Mouse (Mus musculus) lung, postnatal 4 days (tissue): ENCODE results near the gene Rara.

Experiments used
- DNase-seq, 2 experiments: peaks; one replicate each; pipeline ENCODE4 v3.0.0; 2021

Rara gene

DNA sequence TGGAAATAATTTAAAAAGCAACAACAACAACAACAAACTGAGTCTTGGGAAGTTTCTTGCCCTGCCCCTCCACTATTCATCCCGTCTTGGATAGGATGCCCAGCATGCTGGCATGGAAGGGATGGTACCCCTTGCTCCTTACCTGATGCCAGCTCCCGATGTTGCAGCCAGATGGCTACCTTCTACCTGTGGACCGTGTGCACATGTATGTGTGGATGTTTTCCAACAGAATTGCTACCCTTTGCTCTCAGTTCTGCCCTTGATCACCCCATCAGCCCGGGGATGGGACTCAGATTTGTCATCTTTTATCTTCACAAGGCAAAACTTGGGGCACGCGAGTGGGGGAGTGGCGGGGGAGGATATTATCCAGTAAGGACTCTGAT is 11.1 kb downstream of the Rara start:
- DNase-seq = peak in 1 of 2 experiments; percentile 18

DNA sequence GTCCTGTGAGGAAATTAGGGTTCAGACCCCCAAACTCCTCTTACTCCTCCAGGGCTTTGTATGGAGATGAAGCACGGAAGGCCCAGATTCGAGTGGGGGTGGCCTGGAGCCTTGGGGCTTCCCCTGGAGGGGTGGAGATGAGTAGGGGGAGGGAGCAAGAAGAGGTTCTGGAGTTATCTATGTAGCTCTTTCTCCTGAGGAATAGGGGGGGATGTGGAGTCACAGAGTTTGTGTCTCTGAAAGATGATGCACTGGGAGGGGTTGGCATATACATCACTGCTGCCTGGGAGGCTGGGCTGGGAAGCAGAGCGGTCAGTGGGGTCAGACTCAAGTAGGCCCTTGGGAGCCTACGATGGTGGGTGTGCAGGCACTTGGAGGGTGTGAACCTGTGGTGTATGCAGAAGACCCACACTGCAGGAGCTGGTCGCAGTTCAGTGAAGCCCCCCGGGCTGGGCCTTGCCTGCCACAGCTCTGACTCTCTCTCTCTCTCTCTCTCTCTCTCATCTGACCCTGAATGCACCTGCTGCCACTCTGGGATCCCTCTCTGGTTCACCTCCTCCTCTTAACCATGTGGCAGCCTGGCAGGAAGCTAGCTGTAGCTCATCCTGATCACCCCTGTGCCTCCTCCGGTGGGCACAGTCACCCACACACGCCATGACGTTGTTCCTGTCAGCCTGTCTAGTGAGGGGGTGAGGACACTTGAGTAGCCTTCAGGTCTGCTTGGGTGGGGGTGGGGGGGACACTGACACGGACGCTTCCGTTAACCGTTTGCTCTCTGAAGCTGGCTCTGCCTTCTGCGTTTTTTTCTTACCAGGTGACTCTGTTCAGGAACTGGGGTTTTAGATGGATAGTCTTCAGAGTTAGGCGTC is 11.7 kb downstream of the Rara start:
- peak; percentile 46 to 59 for DNase-seq

DNA sequence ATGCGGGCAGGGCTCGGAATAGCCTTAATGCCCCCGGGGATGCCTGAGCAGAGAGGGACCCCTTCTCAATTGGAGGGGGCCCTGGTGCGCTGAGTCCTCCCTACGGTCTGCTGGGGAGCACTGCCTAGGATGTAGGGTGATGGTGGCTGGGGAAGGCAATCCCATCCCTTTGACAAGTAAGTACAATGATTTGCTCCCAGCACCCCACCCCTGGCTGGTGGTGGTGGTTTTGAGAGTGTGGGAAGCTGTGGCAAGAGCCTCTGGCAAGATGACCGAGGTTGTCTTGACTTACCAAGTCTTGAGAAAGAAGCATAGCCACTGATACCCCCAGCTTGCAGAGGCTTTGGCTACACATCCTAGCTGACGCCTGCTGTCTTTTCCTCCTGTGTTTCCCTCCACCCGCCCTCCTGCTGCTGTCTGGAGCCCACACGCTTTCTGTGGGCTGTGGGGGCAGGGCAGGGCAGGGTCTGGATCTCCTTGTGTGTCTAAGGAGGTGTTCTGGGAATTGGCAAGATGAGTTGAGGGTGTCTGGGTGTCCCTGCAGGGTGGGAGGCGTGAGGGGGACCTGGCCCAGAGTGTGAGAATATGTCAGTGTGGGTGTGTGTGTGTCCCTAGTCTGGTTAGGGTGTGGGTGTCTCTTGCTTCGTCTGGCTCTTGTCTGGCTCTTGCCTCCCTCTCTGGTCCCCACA is 12.5 kb downstream of the Rara start:
- peak; percentile 49 to 63 for DNase-seq

DNA sequence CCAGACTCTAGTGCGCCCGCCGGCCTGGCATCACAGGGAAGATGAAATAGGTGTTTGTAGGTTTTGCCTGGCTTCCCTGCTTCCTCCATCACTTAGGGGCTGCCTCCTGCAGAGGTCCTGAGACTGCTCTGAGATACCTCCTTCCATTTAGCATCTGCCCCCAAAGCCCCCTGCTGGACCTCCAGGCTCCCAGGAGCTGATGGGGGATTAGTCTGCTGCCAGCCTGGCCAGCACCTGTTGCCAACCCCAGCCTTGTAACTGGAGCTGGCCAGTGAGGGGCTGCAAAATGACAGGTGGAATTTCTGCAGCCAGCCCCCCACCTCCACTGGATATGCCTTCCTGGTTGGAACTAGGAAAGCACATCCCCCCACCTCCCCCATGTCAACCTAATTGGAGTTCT is 13.2 kb downstream of the Rara start:
- peak; percentile 21 to 36 for DNase-seq

DNA sequence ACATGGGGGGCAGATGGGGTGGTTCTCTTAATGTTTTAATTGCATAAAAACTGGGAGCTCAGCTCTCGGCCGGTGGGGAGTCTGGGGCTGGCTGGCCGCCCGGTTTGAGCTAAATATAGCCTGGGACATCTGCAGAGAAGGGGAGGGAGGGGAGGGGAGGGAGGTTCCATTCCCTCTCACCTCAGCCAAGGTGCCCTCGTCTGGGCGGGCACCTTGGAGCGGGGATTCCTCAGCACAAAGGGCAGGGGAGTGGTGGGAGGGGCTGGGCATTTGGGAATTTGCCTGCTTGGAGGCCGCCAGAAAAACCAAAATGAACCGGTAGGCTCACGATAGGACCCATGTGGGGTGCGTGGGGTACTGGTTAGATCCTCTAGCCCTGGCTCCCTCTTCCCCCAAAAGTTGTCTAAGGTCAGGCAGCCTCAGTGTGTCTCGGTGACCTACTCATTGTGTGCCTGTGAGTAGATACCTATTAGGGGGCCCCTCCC is 13.8 kb downstream of the Rara start:
- peak; percentile 75 to 81 for DNase-seq

DNA sequence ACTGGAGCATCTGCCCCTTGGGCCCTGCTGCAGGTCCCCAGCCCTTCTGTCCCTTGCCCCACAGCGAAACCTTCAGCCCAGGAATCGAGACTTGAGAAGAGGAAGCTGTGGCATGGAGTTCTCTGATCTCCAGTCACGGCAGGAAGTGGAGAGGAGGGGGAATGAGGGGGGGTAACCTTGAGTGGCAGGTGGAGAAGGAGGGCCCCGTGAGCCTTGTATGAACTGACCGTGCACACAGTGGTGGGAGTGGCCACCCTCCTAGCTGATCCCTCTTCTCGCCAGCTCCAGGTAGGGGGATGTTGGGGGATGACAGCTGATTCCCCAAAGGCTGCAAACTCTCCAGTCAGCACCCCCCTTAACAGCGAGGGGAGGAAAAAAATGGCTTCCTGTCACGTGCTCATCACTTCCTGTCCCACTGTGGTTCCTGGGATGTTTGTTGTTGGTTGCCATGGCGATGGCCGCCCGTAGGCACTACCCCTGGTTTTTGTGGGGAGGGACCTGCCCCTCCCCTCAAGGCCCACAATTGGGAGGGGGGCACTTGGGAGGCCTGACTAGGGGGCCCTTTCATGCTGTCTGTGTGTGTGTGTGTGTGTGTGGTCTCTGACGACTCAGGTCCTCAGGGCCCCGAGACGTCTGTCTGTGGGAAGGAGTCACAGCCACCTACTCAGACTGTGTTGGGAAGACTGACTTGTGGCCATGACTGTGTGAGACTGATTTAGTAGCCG is 14.4 kb downstream of the Rara start:
- peak; percentile 93 for DNase-seq

DNA sequence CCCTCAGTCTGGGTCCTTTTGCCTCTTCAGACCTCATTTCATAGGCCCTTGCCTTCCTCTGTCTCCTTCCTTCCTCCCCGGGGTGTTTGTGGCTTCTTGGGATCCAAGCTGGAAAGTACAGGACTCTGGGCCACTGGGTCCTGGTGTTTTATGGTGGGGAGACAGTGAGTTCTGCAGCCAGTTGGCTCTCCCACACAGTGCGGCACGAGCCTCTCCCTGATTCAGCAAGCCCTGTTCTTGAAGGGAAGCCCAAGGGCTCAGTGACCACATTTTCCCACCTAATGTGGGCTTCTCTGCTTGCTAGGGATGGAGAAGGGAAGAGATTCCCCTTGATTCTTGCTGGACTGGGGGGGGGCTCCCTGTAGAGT is 14.9 kb downstream of the Rara start:
- DNase-seq = no peak

DNA sequence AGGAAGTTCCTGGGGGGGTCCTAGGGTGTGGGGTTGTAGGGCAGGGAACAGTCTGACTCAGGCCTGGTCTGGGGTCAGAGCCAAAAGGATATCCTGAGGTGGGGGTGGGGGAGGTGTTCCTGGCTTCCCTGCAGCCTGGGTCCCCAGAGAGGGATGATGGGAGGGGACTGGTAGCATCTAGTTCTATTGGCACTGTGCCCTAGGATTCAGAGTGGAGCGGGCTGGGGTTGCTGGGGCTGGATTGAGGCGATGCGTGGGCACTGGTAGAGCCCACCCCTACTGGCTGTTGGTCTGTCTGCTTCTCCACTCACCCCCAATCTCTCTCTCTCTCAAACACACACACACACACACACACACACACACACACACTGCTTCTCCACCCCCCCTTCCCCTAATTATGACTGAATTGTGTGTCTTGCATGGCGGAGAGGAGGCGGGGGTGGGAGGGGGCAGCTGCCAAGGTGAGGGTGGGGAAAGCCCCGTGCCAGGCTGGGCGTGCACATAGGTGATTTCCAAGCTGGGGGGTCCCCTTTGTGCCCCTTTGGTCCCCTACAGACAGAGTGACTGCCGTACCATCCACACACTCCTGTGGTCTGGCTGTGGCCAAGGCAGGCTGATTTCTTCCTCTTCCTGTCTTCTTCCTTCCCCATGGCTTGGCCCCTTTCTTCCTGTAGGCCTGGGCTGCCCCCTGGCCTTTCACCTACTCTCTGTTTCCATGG is 15.5 kb downstream of the Rara start:
- DNase-seq = peak; percentile 75 to 83

DNA sequence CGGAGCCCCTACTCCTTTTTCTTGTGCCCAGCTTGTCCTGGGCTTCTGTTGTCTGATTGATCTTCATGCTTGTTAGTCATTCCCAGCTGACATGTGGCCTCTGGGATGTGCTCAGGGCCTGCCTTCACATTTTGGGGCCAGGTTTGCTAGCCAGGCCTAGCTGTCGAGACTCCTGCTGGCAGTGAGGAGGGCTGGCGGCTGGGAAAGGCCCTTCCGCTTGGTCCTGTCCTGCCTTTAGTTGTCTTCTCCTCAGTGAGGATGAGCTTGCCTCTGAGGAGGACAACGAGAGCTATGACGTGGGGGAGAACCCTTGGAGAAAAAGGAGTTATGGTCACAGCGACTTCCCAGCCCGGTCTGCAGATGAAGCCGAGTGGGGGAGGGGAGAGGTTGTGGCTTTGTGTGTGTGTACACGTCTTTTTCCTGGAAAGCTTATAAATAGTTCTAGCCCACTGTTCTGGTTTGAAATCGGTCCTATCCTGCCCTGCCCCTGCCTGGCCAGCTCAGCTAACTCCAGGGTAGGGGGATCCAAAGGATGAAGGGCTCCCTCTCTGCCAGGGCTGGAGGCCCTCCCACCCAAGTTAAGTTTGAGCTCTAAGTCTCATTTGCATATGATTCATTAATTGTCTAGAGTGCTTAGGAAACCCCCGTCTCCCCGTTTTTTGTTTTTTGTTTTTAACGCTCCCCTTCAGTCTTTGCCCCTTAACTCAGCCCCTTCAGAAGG is 16.3 kb downstream of the Rara start:
- DNase-seq = peak; percentile 74 to 77

DNA sequence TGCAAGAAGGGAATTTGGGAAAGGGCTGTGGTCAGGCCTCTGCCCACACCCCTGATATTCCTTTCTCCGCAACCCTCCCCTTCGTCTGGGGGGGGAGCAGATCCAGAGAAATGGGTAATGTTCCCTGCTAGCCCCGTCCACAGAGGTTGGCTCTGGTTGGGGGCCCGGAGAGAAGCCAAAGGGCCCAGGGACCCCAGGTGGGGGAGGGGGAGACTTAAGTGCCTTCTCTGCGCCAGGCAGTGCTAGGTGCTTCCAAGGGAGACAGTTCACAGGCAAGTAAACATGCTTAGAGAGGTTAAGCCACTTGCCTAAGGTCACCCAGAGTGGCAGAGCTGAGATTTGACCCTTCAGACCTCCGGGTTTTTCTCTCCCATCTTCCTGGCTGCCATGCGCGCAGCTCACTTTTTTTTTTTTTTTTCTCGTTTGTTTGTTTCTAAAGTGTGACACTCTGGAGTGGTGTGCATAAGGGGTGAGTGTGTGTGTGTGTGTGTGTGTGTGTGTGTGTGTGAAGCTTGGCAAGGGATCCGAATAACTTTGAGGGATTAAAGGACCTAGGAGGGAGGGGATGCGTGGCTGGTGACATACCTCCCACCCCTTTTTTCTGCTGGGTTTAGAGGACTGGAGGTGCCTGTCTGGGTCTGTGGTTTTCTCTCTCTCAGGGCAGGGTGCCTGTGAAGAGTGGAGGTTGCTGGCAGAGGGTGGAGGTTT is 17.4 kb downstream of the Rara start:
- DNase-seq = peak in 1 of 2 experiments; percentile 44

DNA sequence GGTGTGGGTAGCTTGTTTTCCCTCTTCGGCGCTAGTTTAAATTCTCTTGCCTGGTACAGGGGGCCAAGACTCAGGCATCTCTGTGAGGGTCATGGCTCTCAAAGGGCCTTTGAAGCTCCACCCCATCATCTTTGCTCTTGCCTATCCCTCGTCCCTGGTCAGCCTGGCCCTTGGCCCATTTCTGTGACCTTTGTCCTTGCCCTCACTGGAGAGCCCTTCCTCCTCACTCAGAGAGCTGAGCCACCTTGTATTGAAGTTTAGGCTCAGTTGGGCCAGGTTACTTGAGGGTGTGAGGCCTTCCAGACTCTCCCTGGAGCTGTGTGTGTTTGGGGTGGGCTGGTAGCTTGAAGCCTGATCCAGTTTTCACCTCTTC is 18.0 kb downstream of the Rara start:
- DNase-seq = no peak

DNA sequence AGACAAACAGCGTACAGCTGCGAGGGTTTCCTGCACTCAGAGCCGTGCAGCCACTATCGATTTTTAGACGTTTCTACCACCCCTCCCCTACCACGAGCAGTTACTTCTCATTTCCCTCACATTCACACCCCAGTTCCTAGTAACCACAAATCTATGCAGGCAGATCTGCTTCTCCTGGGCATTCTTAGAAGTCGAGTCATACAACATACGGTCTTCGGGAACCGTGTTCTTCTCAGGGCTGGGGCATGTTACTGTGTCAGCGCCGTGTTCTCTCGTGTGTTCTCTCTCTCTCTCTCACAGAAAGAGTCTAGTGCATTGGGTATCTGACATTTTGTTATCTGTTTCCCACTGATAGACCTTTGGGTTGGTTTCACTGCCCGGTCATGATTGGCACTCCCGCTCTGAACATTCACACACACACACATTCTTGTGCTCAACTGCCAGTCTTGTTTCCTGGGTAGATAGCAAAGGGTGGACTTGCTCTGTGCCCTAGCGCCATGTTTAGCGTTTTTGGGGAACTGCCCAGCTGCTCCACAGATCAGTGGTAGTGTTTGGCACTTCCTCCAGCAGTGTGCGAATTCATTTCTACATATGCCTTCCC is 20.5 kb downstream of the Rara start:
- peak in 1 of 2 experiments; percentile 32 for DNase-seq

DNA sequence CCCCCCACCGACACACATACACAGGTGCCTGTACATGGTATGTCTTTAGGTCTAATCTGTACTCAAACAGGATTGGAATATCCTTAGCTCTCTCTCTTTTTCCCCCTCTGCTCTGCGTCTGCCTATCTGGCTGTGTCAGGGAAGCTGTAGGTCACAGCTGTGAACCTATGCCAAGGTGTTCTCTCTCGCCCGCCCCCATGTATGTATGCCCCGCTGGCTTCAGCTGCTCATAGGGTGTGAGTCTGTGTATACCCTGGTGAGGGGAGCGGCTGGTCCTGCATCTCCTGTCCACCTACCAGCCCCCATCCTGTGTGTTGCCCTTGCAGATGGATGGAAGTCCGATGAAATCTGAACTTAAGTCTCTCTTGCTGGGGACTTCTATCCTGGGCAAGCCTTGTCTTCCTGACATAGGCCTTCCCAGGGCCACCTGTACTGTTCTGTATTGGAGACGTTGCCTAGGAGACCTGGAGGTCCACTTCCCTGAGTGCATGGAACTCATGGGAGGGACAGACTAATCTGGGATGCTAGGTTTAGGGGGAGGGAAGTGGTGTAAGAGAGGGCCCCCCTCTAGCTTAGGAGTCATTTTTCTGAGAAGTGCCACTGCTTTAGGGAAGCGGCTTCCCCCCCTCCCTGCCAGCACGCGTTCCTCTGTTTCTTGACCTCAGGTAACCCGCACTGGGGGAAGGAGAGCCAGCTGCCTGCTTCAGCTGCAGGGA is 21.8 kb downstream of the Rara start:
- DNase-seq = peak in 1 of 2 experiments; percentile 21

DNA sequence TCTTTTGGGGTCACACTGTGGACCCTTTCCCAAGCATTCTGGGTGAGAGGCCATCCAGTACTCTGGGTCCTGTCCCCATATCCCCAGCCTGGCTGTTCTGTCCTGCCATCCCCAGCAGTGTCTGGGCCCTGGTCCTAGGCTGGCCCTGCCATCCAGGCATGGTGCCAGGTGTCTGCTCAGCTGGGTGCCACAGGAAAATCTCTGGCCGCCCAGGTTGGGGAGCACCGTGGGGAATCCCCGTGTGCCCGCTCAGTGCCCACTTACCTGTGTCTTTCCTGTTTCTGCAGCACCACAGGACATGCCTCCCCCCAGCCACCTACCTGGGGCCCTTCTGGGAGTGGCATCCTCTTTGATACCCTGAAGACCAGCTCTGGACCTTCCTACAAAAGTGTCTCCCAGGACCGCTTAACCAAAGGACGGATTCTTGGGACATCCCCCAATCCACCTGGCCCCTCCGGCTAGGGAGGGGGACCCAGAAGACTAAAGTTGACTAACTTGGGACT is 22.4 kb downstream of the Rara start:
- DNase-seq = peak in 1 of 2 experiments; percentile 55

DNA sequence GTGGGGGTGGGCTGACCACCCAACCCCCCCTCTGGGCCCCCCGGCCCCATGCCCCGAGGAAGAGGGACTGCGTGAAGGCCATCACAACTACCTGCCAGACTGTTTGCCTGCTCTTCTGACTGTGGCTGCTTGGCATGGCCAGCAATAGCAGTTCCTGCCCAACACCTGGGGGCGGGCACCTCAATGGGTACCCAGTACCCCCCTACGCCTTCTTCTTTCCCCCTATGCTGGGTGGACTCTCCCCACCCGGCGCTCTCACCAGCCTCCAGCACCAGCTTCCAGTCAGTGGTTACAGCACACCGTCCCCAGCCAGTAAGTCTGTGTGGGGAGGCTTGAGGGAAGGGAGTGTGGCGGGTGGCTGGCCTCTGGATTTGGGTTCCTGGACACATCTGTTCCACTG is 22.9 kb downstream of the Rara start:
- DNase-seq = peak in 1 of 2 experiments; percentile 24

DNA sequence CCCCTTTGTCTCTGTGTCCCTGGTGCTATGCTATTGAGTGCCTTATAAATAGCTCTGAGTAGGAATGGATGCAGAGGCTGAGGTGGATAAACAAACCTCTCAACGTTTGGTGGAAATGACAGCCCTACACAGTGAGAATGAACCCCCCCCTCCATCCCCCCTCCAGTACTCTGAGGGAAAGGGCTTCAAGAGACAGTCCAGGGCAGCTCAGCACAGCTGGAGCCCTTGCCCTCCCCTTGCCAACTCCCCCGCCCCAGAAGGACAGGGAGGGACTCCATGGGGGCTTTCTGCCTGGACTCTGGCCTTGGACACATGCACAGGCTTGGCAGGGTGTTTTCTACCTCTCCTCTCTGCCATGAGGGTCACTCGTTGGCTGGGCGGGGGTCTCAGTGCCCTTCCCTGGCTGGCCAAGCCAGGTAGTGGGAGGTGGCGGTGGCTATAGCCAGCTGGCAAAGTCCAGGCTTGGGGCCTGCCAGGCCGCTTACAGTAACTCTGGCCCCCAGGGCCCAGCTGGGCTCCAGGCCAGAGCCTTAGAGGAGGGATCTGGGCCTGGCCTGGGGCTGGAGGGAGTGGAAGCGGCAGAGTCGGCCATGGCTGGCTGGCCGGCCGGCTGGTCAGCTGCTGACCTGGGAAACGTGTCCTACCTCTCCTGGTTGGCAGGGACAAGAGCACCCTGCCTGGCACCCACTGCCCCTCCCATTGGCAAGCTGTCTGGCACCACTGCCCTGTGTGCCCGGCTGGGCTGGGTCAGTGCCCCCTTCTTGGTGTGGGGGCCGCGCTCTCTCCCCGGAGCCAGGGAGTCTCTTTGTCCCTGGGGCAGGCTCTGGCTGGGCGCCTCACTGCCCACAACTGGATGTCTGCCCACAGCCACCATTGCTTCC is 23.6 kb downstream of the Rara start:
- DNase-seq = peak; percentile 80 to 92

DNA sequence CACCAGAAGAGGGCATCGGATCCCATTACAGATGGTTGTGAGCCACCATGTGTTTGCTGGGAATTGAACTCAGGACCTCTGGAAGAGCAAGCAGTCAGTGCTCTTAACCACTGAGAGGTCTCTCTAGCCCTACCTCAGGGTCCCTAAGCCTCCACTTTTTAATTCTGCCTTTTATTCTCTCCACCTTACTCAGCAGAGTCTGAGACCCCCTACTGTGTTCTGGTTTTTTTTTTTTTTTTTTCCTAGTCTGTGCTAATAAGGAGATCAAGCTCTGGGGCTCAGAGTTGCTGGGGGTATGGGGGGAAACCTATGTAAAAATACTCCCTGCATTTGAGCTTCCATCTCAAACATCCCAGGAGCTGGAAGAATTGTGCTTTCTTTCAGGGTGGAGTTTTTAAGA is 24.5 kb downstream of the Rara start:
- no peak for DNase-seq

DNA sequence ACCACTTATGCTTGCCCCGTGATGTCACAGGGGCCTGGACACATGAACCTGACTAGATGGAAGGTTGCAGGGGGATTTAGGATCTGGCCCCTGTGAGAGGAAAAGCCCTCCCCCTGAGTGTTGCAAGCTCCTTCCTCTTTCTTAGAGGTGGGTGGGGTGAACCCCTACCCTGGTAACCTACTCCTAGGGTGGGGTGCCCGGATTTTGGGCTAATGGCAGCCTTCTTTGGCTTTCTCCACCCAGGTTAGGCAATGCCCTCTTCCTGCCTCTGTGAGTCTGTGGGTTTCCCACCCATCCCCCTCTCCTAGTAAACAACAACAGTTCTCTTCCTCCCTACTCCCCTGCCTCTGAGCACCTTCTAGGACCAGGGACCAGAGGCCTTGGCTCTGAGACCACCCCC is 25.1 kb downstream of the Rara start:
- DNase-seq = peak; percentile 69

DNA sequence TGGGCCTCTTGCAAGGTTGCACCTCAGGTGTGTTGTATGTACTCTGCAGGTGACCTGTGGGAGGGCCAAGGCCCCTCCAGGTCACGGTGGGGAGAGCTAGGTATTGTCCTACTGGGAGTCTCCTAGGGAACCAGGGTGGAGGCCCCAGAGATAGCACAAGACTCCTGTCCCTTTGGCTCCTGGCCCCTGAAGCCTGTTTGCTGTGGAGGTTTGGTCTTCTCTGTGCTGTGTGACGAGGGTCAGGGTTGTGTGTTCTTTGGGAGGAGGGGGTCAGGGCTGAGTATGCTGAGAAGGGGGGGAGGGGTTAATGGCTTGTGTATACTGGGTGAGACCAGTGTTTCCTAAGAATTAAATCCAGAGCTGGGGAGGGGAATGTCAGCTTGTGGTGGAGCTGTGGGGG is 25.7 kb downstream of the Rara start:
- peak in 1 of 2 experiments; percentile 37 for DNase-seq
